Mouse (Mus musculus): ENCODE results near the gene Trit1.

DNA sequence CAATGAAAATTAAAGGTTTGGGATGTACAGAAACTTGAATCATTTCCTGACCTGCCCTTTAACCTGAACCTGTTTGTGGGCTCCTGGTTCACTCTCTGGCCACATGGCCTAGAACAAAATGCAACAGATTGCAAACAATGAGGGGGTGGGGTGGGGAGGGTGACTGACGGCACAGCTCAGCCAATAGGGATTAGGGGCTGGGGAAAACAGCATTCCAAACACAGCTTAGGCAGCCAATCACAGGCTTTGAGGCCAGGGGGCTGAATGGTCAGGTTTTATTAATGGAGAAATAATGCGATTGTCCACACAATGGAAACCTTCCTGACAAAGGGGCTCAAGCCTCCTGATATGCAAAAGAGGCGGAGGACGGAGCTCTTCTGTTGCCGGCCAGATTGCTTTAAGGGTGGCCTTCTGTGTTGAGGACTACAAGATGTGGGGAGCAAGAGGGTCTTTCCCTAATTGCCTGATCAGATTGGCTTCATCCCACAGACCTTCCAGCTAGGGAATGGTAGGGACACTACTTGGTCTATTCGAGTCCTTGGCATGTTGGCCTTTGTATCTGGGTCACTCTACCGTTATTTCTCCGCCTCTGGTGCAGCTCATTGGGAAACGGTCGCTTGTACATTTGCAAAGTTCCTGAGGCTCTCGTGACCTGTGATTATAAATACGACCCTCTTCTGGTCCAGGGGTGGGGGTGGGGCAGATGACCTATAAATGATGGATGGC, 17.7 kb upstream of the Trit1 start:
- TF ChIP-seq POLR2A (IDR thresholded peaks at IDR 0.05; ENCODE audit: borderline replicate concordance, control insufficient read depth, low read depth, low read length), result no peak
- no peak for TF ChIP-seq CTCF (IDR thresholded peaks at IDR 0.05; ENCODE audit: control insufficient read depth, insufficient read depth, low read length)

Measured in bone marrow, adult 2 months (tissue).